Mouse (Mus musculus) cortical plate, adult 2 months (tissue): ENCODE measurements at regions not wholly inside any gene's neighbourhood (a gene's known extent, or its start where the extent isn't known, plus 50 kb on each side); places are given as distances from the start of the nearest gene placed in this dataset.

Experiments used
- H3K27ac ChIP-seq: fragments of 200-500 bp; 2 replicates; pipeline ENCODE4 v1.5.1; 2012; ENCODE audit warnings: low read length, control low read depth, inconsistent platforms; ENCODE audit not compliant: insufficient read depth
- H3K4me1 ChIP-seq: fragments of 200-500 bp; 2 replicates; pipeline ENCODE4 v1.6.1; 2011; ENCODE audit warnings: low read length; ENCODE audit not compliant: control insufficient read depth, insufficient read depth
- H3K4me3 ChIP-seq: fragments of 200-500 bp; 2 replicates; pipeline ENCODE4 v1.5.1; 2011; ENCODE audit warnings: mild to moderate bottlenecking, low read length, control low read depth; ENCODE audit not compliant: insufficient read depth
- CTCF ChIP-seq: fragments of 200-500 bp; IDR thresholded peaks from 2 replicates; pipeline ENCODE4 v1.5.1; 2011; ENCODE audit warnings: mild to moderate bottlenecking, control low read depth, low read length; ENCODE audit not compliant: insufficient read depth; ENCODE audit errors: extremely low read depth
- POLR2A ChIP-seq: fragments of 200-500 bp; IDR thresholded peaks from 2 replicates; pipeline ENCODE4 v1.6.1; 2011; ENCODE audit warnings: mild to moderate bottlenecking, low read length, control low read depth; ENCODE audit not compliant: insufficient read depth; ENCODE audit errors: extremely low read depth

DNA sequence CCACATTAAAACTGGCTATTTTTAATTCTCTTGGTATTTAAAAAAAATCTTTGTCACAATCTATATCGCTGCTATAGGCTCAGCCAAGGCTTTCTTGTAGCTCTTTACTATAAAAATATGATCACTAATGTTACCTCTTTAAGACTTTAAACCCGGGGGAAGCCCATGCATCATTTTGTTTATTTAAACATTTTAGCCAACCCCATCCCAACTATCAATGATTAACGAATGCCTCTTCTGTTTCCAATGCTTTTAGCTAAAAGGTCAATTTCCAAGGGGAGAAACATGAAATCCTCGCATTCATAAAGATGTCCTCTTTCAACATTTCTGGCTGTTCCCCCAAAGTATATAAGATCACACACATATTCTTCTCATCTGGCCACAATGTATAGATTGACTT lies 153.6 kb upstream of the Pou3f3 start:
- TF ChIP-seq CTCF (no peak), POLR2A (no peak)
- Histone ChIP-seq H3K27ac (no peak overlapping the region), H3K4me1 (peaks cover 5% of the 10 kb centered on the region), H3K4me3 (no peak overlapping the region)

DNA sequence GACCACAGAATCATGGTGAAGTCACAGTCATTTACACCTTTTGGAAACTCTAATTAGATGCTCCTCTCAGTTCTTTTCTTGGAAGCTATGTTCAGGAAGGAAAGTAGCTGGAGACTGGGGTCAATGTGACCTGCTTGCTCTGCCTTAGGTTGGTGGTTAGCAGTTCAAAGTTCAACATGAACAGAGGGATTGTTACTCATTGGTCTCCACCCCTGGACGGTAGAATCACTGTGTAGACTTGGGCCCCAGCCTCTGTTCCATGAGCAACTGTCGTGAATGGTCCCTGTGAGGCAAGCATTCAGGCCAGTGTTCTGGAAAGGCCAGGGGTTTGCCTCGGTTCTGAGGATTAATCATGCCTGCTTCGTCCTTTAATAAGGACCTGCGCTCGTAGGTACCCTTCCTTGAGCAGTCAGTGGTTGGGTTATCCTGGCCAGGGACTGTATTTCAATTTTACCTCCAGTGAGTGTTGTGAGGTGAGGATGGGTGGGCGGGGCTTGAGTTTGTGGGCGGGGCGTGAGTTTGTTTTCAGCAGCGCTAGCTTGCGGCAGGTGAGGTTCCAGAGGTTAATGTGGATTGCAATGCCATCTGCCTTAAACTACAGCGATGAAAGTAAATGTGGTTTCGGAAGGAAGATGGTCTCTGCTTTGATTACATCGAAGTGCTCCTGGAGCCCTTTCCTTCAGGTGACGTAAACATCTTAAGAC lies 152.6 kb upstream of the Pou3f3 start:
- no peak overlapping the region for H3K27ac ChIP-seq
- no peak for TF ChIP-seq CTCF
- no peak for TF ChIP-seq POLR2A

GRCm38 (mm10) chr1:42546879-42547278 lies 148.7 kb upstream of the Pou3f3 start:
- TF ChIP-seq POLR2A, result no peak
- TF ChIP-seq CTCF, result no peak
- Histone ChIP-seq H3K4me1 (no peaks in the 10 kb centered on the region), H3K4me3 (no peak overlapping the region), H3K27ac (no peak overlapping the region)

More for the DNA sequence above, 152.6 kb upstream of the Pou3f3 start:
- H3K4me1 ChIP-seq, result peaks cover 5% of the 10 kb centered on the region
- H3K4me3 ChIP-seq, result no peak overlapping the region

- Histone ChIP-seq H3K27ac (no peak overlapping the region), H3K4me1 (no peaks in the 10 kb centered on the region), H3K4me3 (no peak overlapping the region)
- no peak for TF ChIP-seq POLR2A
- no peak for TF ChIP-seq CTCF
These were observed 138.3 kb upstream of the Pou3f3 start for GRCm38 (mm10) chr1:42557301-42557700.

GRCm38 (mm10) chr1:42567640-42568039 lies 127.9 kb upstream of the Pou3f3 start:
- no peaks in the 10 kb centered on the region for H3K4me1 ChIP-seq
- TF ChIP-seq CTCF, result no peak
- no peak for TF ChIP-seq POLR2A
- H3K4me3 ChIP-seq, result no peak overlapping the region
- no peak overlapping the region for H3K27ac ChIP-seq

DNA sequence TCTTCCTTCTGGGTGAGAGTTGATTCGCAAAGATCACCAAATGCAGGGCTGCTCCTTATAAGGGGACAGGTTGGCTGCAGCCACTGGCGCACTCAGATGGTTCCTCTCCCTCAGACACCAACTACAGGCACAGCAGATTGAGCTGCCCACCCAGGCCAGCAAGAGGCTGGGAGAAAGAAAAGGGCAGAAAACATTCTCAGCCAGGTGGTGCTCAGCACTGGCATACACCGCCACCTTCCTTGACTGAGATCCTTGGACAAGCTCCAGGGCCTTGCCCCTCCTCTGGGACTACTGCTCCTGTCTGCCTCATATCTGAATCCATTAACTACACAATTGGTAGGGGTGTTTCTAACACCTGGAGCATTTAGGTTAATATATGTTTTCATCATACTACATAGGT lies 110.4 kb upstream of the Pou3f3 start:
- H3K4me3 ChIP-seq, result no peak overlapping the region
- no peaks in the 10 kb centered on the region for H3K4me1 ChIP-seq
- H3K27ac ChIP-seq, result no peak overlapping the region
- TF ChIP-seq CTCF (no peak), POLR2A (no peak)

DNA sequence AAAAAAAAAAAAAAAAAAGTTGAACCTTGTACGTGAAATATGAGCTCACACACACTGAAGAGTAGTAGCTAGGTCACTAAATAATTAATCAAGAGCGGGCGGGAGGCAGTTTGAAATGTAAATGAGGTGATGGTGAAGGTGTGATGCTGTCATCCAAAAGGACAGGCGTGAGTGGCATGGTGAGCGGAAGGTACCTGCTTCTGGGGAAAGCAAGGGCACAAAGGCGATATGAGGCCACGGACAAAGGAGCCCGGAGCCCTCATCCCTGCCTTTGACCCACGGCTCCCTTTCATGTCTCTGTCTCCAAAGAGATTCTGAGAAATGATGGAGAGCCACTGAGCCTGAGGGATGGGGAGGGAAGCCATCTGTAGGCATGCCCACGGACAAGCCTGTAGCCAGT lies 107.1 kb upstream of the Pou3f3 start:
- H3K27ac ChIP-seq, result no peak overlapping the region
- no peak overlapping the region for H3K4me3 ChIP-seq
- no peak for TF ChIP-seq CTCF
- no peak for TF ChIP-seq POLR2A
- no peaks in the 10 kb centered on the region for H3K4me1 ChIP-seq

GRCm38 (mm10) chr1:42589442-42589841 lies 106.1 kb upstream of the Pou3f3 start:
- Histone ChIP-seq H3K27ac (no peak overlapping the region), H3K4me1 (no peaks in the 10 kb centered on the region)
- TF ChIP-seq POLR2A, result no peak
- TF ChIP-seq CTCF, result no peak

GRCm38 (mm10) chr1:42591855-42592254 lies 103.7 kb upstream of the Pou3f3 start:
- Histone ChIP-seq H3K4me3 (no peak overlapping the region), H3K4me1 (no peaks in the 10 kb centered on the region), H3K27ac (no peak overlapping the region)
- TF ChIP-seq CTCF (no peak), POLR2A (no peak)

More at GRCm38 (mm10) chr1:42589442-42589841, 106.1 kb upstream of the Pou3f3 start:
- H3K4me3 ChIP-seq, result no peak overlapping the region

DNA sequence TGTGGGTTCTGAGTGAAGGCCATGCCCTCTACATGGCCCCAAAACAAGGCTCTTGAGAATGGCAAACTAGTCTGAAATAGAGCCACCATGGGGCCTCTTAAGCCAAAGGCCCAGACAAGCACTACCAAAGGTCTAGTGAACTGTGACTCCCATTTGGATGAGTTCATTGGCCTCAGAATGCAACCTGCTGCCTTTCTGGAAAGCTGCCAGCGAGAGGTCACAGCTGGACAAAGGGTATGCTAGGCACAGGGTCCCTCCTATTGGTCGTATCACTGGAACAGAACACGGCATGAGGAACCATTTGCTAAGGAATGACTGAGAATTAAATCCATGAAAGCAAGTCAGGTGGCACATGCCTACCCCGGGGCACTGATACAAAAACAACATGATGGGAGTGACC lies 98.5 kb upstream of the Pou3f3 start:
- Histone ChIP-seq H3K27ac (no peak overlapping the region), H3K4me3 (no peak overlapping the region), H3K4me1 (no peaks in the 10 kb centered on the region)
- no peak for TF ChIP-seq POLR2A
- no peak for TF ChIP-seq CTCF
